Mouse (Mus musculus): ENCODE data around the gene Dgki.

Dgki gene

GRCm38 (mm10) chr6:36812666-36813515 lies 487.1 kb downstream of the Dgki start:
- no peak for ATAC-seq (ENCODE audit: low TSS enrichment)

GRCm38 (mm10) chr6:36810448-36810847 lies 489.5 kb downstream of the Dgki start:
- ATAC-seq (ENCODE audit: low TSS enrichment) = no peak

- peak; percentile 82 for ATAC-seq (ENCODE audit: low TSS enrichment)
Measured at GRCm38 (mm10) chr6:36809747-36810285, 490.2 kb downstream of the Dgki start, which contains the start of gene Ptn. Ptn (minus strand) TSS chr6:36810220.

GRCm38 (mm10) chr6:36809311-36809726 lies 490.7 kb downstream of the Dgki start:
- peak; percentile 50 for ATAC-seq (ENCODE audit: low TSS enrichment)

GRCm38 (mm10) chr6:36808306-36809058 lies 491.5 kb downstream of the Dgki start:
- ATAC-seq (ENCODE audit: low TSS enrichment) = no peak

- no peak for ATAC-seq (ENCODE audit: low TSS enrichment)
Measured at GRCm38 (mm10) chr6:36806906-36807305, 493.1 kb downstream of the Dgki start.

GRCm38 (mm10) chr6:36800309-36800946 lies 499.6 kb downstream of the Dgki start:
- ATAC-seq (ENCODE audit: low TSS enrichment) = no peak

GRCm38 (mm10) chr6:36797066-36797655 lies 502.8 kb downstream of the Dgki start:
- ATAC-seq (ENCODE audit: low TSS enrichment) = peak; percentile 51

All from frontal cortex, adult (tissue).